Mouse (Mus musculus) MEL (cell line): ENCODE measurements around the gene Spib. TPM values are rescaled to one million over a fixed set of nuclear protein-coding genes. Genes with fewer than 3 reads are reported as not detected.
A peak's percentile ranks its signal among the peaks of the same experiment; 100 is the strongest.

Experiments
- DNase-seq: peaks from one replicate; pipeline ENCODE4 v3.0.0; 2011; ENCODE audit warnings: low read depth, low spot score
- H3K27ac ChIP-seq: 2 replicates; pipeline ENCODE4 v1.5.1; 2012; ENCODE audit warnings: low read depth, mild to moderate bottlenecking, control low read depth, low read length, moderate library complexity; ENCODE audit not compliant: control insufficient read depth
- H3K27me3 ChIP-seq, 2 experiments: fragments of 150-350 bp in 1 of 2; sonication (generic) in 1 of 2; 2 replicates each; pipeline ENCODE4 v1.6.1; 2012; ENCODE audit warnings: low read length in 2 of 2, mild to moderate bottlenecking in 2 of 2, improper control_type of control experiment in 1 of 2, moderate library complexity in 1 of 2; ENCODE audit not compliant: insufficient read depth in 2 of 2, control insufficient read depth in 1 of 2
- H3K36me3 ChIP-seq, 2 experiments: 2 replicates each; pipeline ENCODE4 v1.6.1; 2012 to 2014; ENCODE audit warnings: low read length in 2 of 2, improper control_type of control experiment in 1 of 2, inconsistent platforms in 1 of 2, mild to moderate bottlenecking in 1 of 2; ENCODE audit not compliant: insufficient read depth in 2 of 2, control insufficient read depth in 1 of 2
- H3K4me1 ChIP-seq, 2 experiments: fragments of 150-350 bp in 1 of 2; sonication (generic) in 1 of 2; 2 replicates each; pipeline ENCODE4 v1.6.1; 2012; ENCODE audit warnings: low read length in 2 of 2, improper control_type of control experiment in 1 of 2, mild to moderate bottlenecking in 1 of 2; ENCODE audit not compliant: insufficient read depth in 2 of 2, control insufficient read depth in 1 of 2
- H3K4me3 ChIP-seq, 2 experiments: fragments of 150-350 bp in 1 of 2; sonication (generic) in 1 of 2; 2 replicates each; pipeline ENCODE4 v1.5.1; 2012; ENCODE audit warnings: low read depth in 2 of 2, low read length in 2 of 2, mild to moderate bottlenecking in 2 of 2, moderate library complexity in 2 of 2, control low read depth in 1 of 2, improper control_type of control experiment in 1 of 2; ENCODE audit not compliant: control insufficient read depth in 1 of 2, insufficient read depth in 1 of 2
- H3K79me2 ChIP-seq: 2 replicates; pipeline ENCODE4 v1.6.1; 2012; ENCODE audit warnings: mild to moderate bottlenecking, low read length, moderate library complexity; ENCODE audit not compliant: control insufficient read depth, poor library complexity, insufficient read depth
- H3K9ac ChIP-seq: 2 replicates; pipeline ENCODE4 v1.6.1; 2012; ENCODE audit warnings: low read depth, mild to moderate bottlenecking, control low read depth, low read length, moderate library complexity; ENCODE audit not compliant: control insufficient read depth, poor library complexity, severe bottlenecking
- H3K9me3 ChIP-seq: fragments of 150-350 bp; sonication (generic); replicated peaks from 2 replicates; pipeline ENCODE4 v1.6.1; 2012; ENCODE audit warnings: mild to moderate bottlenecking, low read length, improper control_type of control experiment, moderate library complexity; ENCODE audit not compliant: insufficient read depth
- CHD2 ChIP-seq: IDR thresholded peaks from 2 replicates; pipeline ENCODE4 v1.6.1; 2011; ENCODE audit warnings: low read length, improper control_type of control experiment
- CTCF ChIP-seq, 3 experiments: IDR thresholded peaks in 2 of 3; conservative IDR thresholded peaks in 1 of 3; 2 replicates each; pipeline ENCODE4 v1.5.1; 2011 to 2012; ENCODE audit warnings: low read length in 3 of 3, low read depth in 2 of 3, mild to moderate bottlenecking in 2 of 3, improper control_type of control experiment in 1 of 3, inconsistent platforms in 1 of 3, mixed read lengths in 1 of 3, moderate library complexity in 1 of 3; ENCODE audit not compliant: control insufficient read depth in 1 of 3, insufficient read depth in 1 of 3, poor library complexity in 1 of 3, severe bottlenecking in 1 of 3
- EP300 ChIP-seq, 2 experiments: IDR thresholded peaks; 2 replicates each; pipeline ENCODE4 v1.6.1; 2011; ENCODE audit warnings: improper control_type of control experiment in 2 of 2, low read length in 2 of 2, low read depth in 1 of 2, mild to moderate bottlenecking in 1 of 2
- ETS1 ChIP-seq: IDR thresholded peaks from 2 replicates; pipeline ENCODE4 v1.6.1; 2012; ENCODE audit warnings: low read depth, mild to moderate bottlenecking, inconsistent platforms, low read length, improper control_type of control experiment, moderate library complexity
- GABPA ChIP-seq: IDR thresholded peaks from 2 replicates; pipeline ENCODE4 v1.6.1; 2012; ENCODE audit warnings: low read depth, mild to moderate bottlenecking, inconsistent platforms, low read length, improper control_type of control experiment, moderate library complexity
- HCFC1 ChIP-seq: IDR thresholded peaks from 2 replicates; pipeline ENCODE4 v1.6.1; 2012; ENCODE audit warnings: low read depth, mild to moderate bottlenecking, inconsistent platforms, low read length, improper control_type of control experiment, moderate library complexity
- MAX ChIP-seq: IDR thresholded peaks from 2 replicates; pipeline ENCODE4 v1.6.1; 2011; ENCODE audit warnings: low read length, improper control_type of control experiment
- MEF2A ChIP-seq: IDR thresholded peaks from 2 replicates; pipeline ENCODE4 v1.6.1; 2014; ENCODE audit warnings: low read depth, mild to moderate bottlenecking, inconsistent platforms, low read length, improper control_type of control experiment; ENCODE audit not compliant: poor library complexity, insufficient replicate concordance, severe bottlenecking; ENCODE audit errors: extremely low read depth
- MXI1 ChIP-seq: IDR thresholded peaks from 2 replicates; pipeline ENCODE4 v1.6.1; 2011; ENCODE audit warnings: mild to moderate bottlenecking, low read depth, low read length, improper control_type of control experiment
- MYB ChIP-seq: IDR thresholded peaks from 2 replicates; pipeline ENCODE4 v1.6.1; 2011; ENCODE audit warnings: mild to moderate bottlenecking, low read depth, low read length, improper control_type of control experiment
- MYC ChIP-seq: IDR thresholded peaks from 2 replicates; pipeline ENCODE4 v1.6.1; 2011; ENCODE audit warnings: low read depth, mild to moderate bottlenecking, low read length, improper control_type of control experiment, moderate library complexity
- POLR2AphosphoS5 ChIP-seq: IDR thresholded peaks from 2 replicates; pipeline ENCODE4 v1.6.1; 2012; ENCODE audit warnings: low read depth, borderline replicate concordance, mild to moderate bottlenecking, inconsistent platforms, low read length, moderate library complexity, mixed read lengths
- RAD21 ChIP-seq: IDR thresholded peaks from 2 replicates; pipeline ENCODE4 v1.6.1; 2011; ENCODE audit warnings: mild to moderate bottlenecking, low read depth, low read length, improper control_type of control experiment
- SIN3A ChIP-seq: IDR thresholded peaks from 2 replicates; pipeline ENCODE4 v1.6.1; 2012; ENCODE audit warnings: low read length, improper control_type of control experiment, inconsistent platforms
- TBP ChIP-seq: IDR thresholded peaks from 2 replicates; pipeline ENCODE4 v1.8.0; 2011; ENCODE audit warnings: low read depth, low read length, improper control_type of control experiment
- TCF12 ChIP-seq: IDR thresholded peaks from 2 replicates; pipeline ENCODE4 v1.6.1; 2014; ENCODE audit warnings: low read depth, mild to moderate bottlenecking, inconsistent platforms, low read length, improper control_type of control experiment, moderate library complexity
- UBTF ChIP-seq: IDR thresholded peaks from 2 replicates; pipeline ENCODE4 v1.6.1; 2012; ENCODE audit warnings: low read depth, mild to moderate bottlenecking, inconsistent platforms, low read length, improper control_type of control experiment, moderate library complexity, borderline replicate concordance; ENCODE audit not compliant: insufficient read depth
- ZC3H11A ChIP-seq: IDR thresholded peaks from 2 replicates; pipeline ENCODE4 v1.6.1; 2012; ENCODE audit warnings: low read depth, mild to moderate bottlenecking, inconsistent platforms, low read length, improper control_type of control experiment
- polyA plus RNA-seq, 2 experiments: library from polyadenylated mRNA; stranded (reverse) in 1 of 2; unstranded in 1 of 2; fragments of >175 nt in 1 of 2; fragments of >200 nt in 1 of 2; gene quantifications; 2 replicates each; pipeline versions ENCODE4 v1.2.1 to v1.2.4; 2012; ENCODE audit warnings: low replicate concordance in 2 of 2, low read depth in 1 of 2; ENCODE audit not compliant: insufficient read length in 2 of 2, insufficient read depth in 1 of 2, missing spikeins in 1 of 2
- total RNA-seq: library from RNA; depleted of rRNA; stranded (reverse); fragments of 300-350 nt; gene quantifications from 2 replicates; pipeline ENCODE4 v1.2.3, GENCODE M21; 2012

The Spib gene
- total and polyA plus RNA-seq, 3 experiments = 0.04 to 0.13 TPM; not detected in 1

DNA sequence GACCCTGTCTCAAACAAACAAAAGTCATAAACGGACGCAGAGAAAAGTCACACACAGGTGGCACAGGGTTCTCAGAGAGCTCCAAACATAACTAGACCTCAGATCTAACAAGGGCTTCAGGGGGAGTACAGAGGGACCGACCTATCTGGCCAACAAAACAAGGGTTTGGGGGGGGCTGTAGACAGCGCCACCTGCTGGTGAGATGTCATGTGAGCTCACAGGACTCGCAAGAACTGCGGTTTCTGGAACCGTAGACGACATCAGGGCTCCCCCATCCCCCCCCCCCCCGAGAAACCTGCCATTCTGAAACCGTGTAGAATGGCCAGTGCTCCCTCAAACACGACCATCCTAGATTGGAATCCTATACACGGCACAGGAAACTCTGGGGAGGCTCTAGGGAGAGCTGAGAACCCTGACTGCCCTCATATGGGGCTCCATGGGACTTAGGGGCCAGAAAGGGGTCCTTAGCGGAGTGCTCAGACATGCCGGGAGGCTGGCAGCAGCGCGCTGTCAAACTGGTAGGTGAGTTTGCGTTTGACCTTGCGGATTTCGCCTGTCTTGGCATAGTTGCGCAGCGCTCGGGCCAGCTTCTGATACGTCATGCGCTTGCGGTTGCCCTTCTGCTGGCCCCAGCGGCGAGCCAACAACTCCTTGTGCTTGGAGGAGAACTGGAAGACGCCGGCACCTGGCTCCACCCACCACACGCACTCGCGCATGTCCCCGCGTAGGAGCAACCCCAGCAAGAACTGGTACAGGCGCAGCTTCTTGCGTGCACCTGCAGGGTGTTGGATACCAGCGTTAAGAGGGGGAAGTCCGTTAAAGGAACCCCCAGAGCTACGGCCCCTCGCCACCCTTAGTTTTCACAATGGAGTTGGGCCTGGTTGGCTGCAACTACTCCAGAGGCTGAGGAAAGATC lies 4.1 kb downstream of the Spib start (continued):
- TF ChIP-seq TBP = peak; percentile 43; the same call in 1 of the 2 replicates

DNA sequence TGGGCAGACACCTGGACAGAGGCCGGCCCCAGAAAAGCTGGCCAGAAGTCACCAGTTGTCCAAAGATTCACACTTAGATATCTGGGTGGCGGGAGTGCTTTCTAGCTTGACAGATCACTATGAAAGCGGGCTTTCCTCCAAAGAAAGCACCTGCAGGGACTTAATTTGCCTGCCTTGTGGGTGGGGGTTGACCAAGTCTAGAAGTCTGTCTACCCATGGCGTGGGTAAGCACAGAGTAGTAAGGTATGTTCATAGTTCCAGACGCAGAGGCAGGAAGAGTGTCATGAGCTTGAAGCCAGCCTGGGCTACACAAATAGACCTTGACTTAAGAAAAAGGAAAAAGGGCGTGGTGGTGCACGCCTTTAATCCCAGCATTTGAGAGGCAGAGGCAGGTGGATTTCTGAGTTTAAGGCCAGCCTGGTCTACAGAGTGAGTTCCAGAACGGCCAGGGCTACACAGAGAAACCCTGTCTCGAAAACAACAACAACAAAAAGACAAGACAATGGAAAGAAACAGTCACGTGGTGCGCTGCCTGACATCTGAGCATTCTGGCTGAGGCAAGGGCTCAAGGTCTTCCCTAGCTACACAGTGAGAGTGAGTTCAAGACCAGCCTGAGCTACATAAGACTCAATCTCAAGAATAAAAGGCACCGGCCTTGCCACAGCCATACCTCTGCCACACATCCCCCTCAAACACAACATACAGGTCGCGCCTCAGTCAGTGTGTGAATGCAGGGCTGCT lies 5.3 kb downstream of the Spib start:
- Histone ChIP-seq H3K36me3 (0 out of 4 replicates have a peak, but pooled peaks cover 0 to 2% of the 10 kb centered on the region in 2 experiments), H3K27ac (no peak overlapping the region), H3K4me1 (peaks cover 0 to 6% of the 10 kb centered on the region in 2 experiments; a peak in 2 of 4 replicates), H3K4me3 (no peak overlapping the region), H3K9me3 (no peaks in the 10 kb centered on the region), H3K79me2 (no peaks in the 10 kb centered on the region; the same call in 1 of the 2 replicates), H3K27me3 (peaks cover 0 to 1% of the 10 kb centered on the region in 2 experiments; a peak in 2 of 4 replicates), H3K9ac (no peak overlapping the region)
- TF ChIP-seq TBP (no peak), EP300 (IDR thresholded peaks at IDR 0.05; ENCODE audit: low read depth in 1 of 2, low read length in 2 of 2) (no peak), MYC (no peak), MEF2A (no peak), UBTF (no peak), GABPA (no peak), SIN3A (no peak), ZC3H11A (no peak), MXI1 (no peak), CTCF (IDR thresholded peaks at IDR 0.05 in 2 of 3, conservative IDR thresholded peaks at IDR 0.05 in 1 of 3; ENCODE audit: control insufficient read depth in 1 of 3, insufficient read depth in 1 of 3, low read depth in 2 of 3, low read length in 3 of 3, poor library complexity in 1 of 3, severe bottlenecking in 1 of 3) (no peak), TCF12 (no peak), MYB (no peak), CHD2 (no peak), POLR2AphosphoS5 (no peak), HCFC1 (no peak), MAX (no peak), RAD21 (no peak), ETS1 (no peak)
- no peak for DNase-seq
